Mouse (Mus musculus): ENCODE results near the gene Tlk2. TPM values are rescaled to one million over a fixed set of nuclear protein-coding genes. Genes with fewer than 3 reads are reported as not detected.

Gene Tlk2
- polyA plus RNA-seq, 1 experiment, result 262 TPM

GRCm38 (mm10) chr11:105312311-105312942 lies 133.8 kb downstream of the Tlk2 start:
- Histone ChIP-seq H3K4me3 (ENCODE audit: insufficient read depth, low read depth, low read length) (no peak overlapping the region), H3K27ac (ENCODE audit: insufficient read depth, low read depth, low read length) (no peak overlapping the region), H3K4me1 (ENCODE audit: control insufficient read depth, insufficient read depth, low read length) (peaks cover 27% of the 10 kb centered on the region)
- TF ChIP-seq CTCF (IDR thresholded peaks at IDR 0.05; ENCODE audit: insufficient read depth, low read depth, low read length) (no peak), POLR2A (IDR thresholded peaks at IDR 0.05; ENCODE audit: insufficient read depth, low read depth, low read length) (no peak)
- WGBS, result 75% methylated on average over 12 of the region's 12 CpGs

- H3K4me1 ChIP-seq (ENCODE audit: control insufficient read depth, insufficient read depth, low read length), result peaks cover 27% of the 10 kb centered on the region
- no peak overlapping the region for H3K27ac ChIP-seq (ENCODE audit: insufficient read depth, low read depth, low read length)
- no peak overlapping the region for H3K4me3 ChIP-seq (ENCODE audit: insufficient read depth, low read depth, low read length)
- TF ChIP-seq CTCF (IDR thresholded peaks at IDR 0.05; ENCODE audit: insufficient read depth, low read depth, low read length) (no peak), POLR2A (IDR thresholded peaks at IDR 0.05; ENCODE audit: insufficient read depth, low read depth, low read length) (no peak)
- 55% methylated on average over 10 of the region's 10 CpGs for WGBS
These were observed 134.5 kb downstream of the Tlk2 start for GRCm38 (mm10) chr11:105312972-105313632.

- 54% methylated on average over 8 of the region's 8 CpGs for WGBS
- TF ChIP-seq POLR2A (IDR thresholded peaks at IDR 0.05; ENCODE audit: insufficient read depth, low read depth, low read length) (no peak), CTCF (IDR thresholded peaks at IDR 0.05; ENCODE audit: insufficient read depth, low read depth, low read length) (no peak)
- H3K4me3 ChIP-seq (ENCODE audit: insufficient read depth, low read depth, low read length), result no peak overlapping the region
- H3K4me1 ChIP-seq (ENCODE audit: control insufficient read depth, insufficient read depth, low read length), result peaks cover 27% of the 10 kb centered on the region
- H3K27ac ChIP-seq (ENCODE audit: insufficient read depth, low read depth, low read length), result no peak overlapping the region
These were observed 135.0 kb downstream of the Tlk2 start for GRCm38 (mm10) chr11:105313633-105314014.

- TF ChIP-seq CTCF (IDR thresholded peaks at IDR 0.05; ENCODE audit: insufficient read depth, low read depth, low read length), result no peak
- no peak for TF ChIP-seq POLR2A (IDR thresholded peaks at IDR 0.05; ENCODE audit: insufficient read depth, low read depth, low read length)
- Histone ChIP-seq H3K4me1 (ENCODE audit: control insufficient read depth, insufficient read depth, low read length) (peaks cover 27% of the 10 kb centered on the region), H3K27ac (ENCODE audit: insufficient read depth, low read depth, low read length) (no peak overlapping the region), H3K4me3 (ENCODE audit: insufficient read depth, low read depth, low read length) (no peak overlapping the region)
- 70% methylated on average over 8 of the region's 8 CpGs for WGBS
These were observed 136.7 kb downstream of the Tlk2 start for GRCm38 (mm10) chr11:105315296-105315695.

GRCm38 (mm10) chr11:105316121-105316520 lies 137.5 kb downstream of the Tlk2 start:
- H3K27ac ChIP-seq (ENCODE audit: insufficient read depth, low read depth, low read length), result no peak overlapping the region
- WGBS, result 98% methylated on average over 4 of the region's 4 CpGs
- H3K4me3 ChIP-seq (ENCODE audit: insufficient read depth, low read depth, low read length), result no peak overlapping the region
- TF ChIP-seq CTCF (IDR thresholded peaks at IDR 0.05; ENCODE audit: insufficient read depth, low read depth, low read length) (no peak), POLR2A (IDR thresholded peaks at IDR 0.05; ENCODE audit: insufficient read depth, low read depth, low read length) (no peak)
- H3K4me1 ChIP-seq (ENCODE audit: control insufficient read depth, insufficient read depth, low read length), result peaks cover 27% of the 10 kb centered on the region

GRCm38 (mm10) chr11:105317769-105318168 lies 139.2 kb downstream of the Tlk2 start:
- Histone ChIP-seq H3K4me1 (ENCODE audit: control insufficient read depth, insufficient read depth, low read length) (peaks cover 17% of the 10 kb centered on the region), H3K27ac (ENCODE audit: insufficient read depth, low read depth, low read length) (no peak overlapping the region), H3K4me3 (ENCODE audit: insufficient read depth, low read depth, low read length) (no peak overlapping the region)
- 93% methylated on average over 6 of the region's 6 CpGs for WGBS
- TF ChIP-seq POLR2A (IDR thresholded peaks at IDR 0.05; ENCODE audit: insufficient read depth, low read depth, low read length) (no peak), CTCF (IDR thresholded peaks at IDR 0.05; ENCODE audit: insufficient read depth, low read depth, low read length) (no peak)

GRCm38 (mm10) chr11:105321090-105321489 lies 142.5 kb downstream of the Tlk2 start:
- H3K4me1 ChIP-seq (ENCODE audit: control insufficient read depth, insufficient read depth, low read length), result no peaks in the 10 kb centered on the region
- WGBS, result 85% methylated on average over 2 of the region's 2 CpGs
- TF ChIP-seq POLR2A (IDR thresholded peaks at IDR 0.05; ENCODE audit: insufficient read depth, low read depth, low read length) (no peak), CTCF (IDR thresholded peaks at IDR 0.05; ENCODE audit: insufficient read depth, low read depth, low read length) (no peak)

GRCm38 (mm10) chr11:105323530-105323929 lies 144.9 kb downstream of the Tlk2 start:
- 86% methylated on average over 5 of the region's 5 CpGs for WGBS
- Histone ChIP-seq H3K4me1 (ENCODE audit: control insufficient read depth, insufficient read depth, low read length) (no peaks in the 10 kb centered on the region), H3K4me3 (ENCODE audit: insufficient read depth, low read depth, low read length) (no peak overlapping the region), H3K27ac (ENCODE audit: insufficient read depth, low read depth, low read length) (no peak overlapping the region)
- TF ChIP-seq POLR2A (IDR thresholded peaks at IDR 0.05; ENCODE audit: insufficient read depth, low read depth, low read length) (no peak), CTCF (IDR thresholded peaks at IDR 0.05; ENCODE audit: insufficient read depth, low read depth, low read length) (no peak)

More at GRCm38 (mm10) chr11:105321090-105321489, 142.5 kb downstream of the Tlk2 start:
- no peak overlapping the region for H3K27ac ChIP-seq (ENCODE audit: insufficient read depth, low read depth, low read length)
- no peak overlapping the region for H3K4me3 ChIP-seq (ENCODE audit: insufficient read depth, low read depth, low read length)

- peaks cover 9% of the 10 kb centered on the region for H3K4me1 ChIP-seq (ENCODE audit: control insufficient read depth, insufficient read depth, low read length)
- H3K27ac ChIP-seq (ENCODE audit: insufficient read depth, low read depth, low read length), result no peak overlapping the region
- WGBS, result 93% methylated on average over 3 of the region's 3 CpGs
- no peak for TF ChIP-seq CTCF (IDR thresholded peaks at IDR 0.05; ENCODE audit: insufficient read depth, low read depth, low read length)
- no peak for TF ChIP-seq POLR2A (IDR thresholded peaks at IDR 0.05; ENCODE audit: insufficient read depth, low read depth, low read length)
- no peak overlapping the region for H3K4me3 ChIP-seq (ENCODE audit: insufficient read depth, low read depth, low read length)
These were observed 148.5 kb downstream of the Tlk2 start for GRCm38 (mm10) chr11:105327101-105327500.

All from olfactory bulb, adult 2 months (tissue).